Mouse (Mus musculus) lung, embryonic 15.5 days (tissue): ENCODE measurements around the gene Olfr395. TPM values are rescaled to one million over a fixed set of nuclear protein-coding genes. Genes with fewer than 3 reads are reported as not detected.
"Not testable (repeated sequence)": the region's sequence is repeated elsewhere in the genome, so short reads cannot be mapped to it uniquely, and the experiment has no call there.

Source experiments
- ATAC-seq: fragments of 200-750 bp; cut with Nextera tagmentation; 2 replicates; pipeline ENCODE4 v1.8.0; 2017; ENCODE audit warnings: moderate number of reproducible peaks, borderline replicate concordance; ENCODE audit not compliant: low FRiP score, low TSS enrichment; ENCODE audit errors: extremely low read depth
- H3K27ac ChIP-seq: fragments of 300-500 bp; sonication (generic); 2 replicates; pipeline ENCODE4 v1.5.1; 2015; ENCODE audit warnings: moderate library complexity, mild to moderate bottlenecking, inconsistent platforms
- H3K27me3 ChIP-seq: fragments of 300-500 bp; sonication (generic); 2 replicates; pipeline ENCODE4 v1.6.1; 2015; ENCODE audit warnings: inconsistent platforms
- H3K36me3 ChIP-seq: fragments of 300-500 bp; sonication (generic); 2 replicates; pipeline ENCODE4 v1.6.1; 2015; ENCODE audit warnings: inconsistent platforms
- H3K4me1 ChIP-seq: fragments of 300-500 bp; sonication (generic); 2 replicates; pipeline ENCODE4 v1.6.1; 2015; ENCODE audit warnings: inconsistent platforms
- H3K4me2 ChIP-seq: fragments of 300-500 bp; sonication (generic); 2 replicates; pipeline ENCODE4 v1.6.1; 2015; ENCODE audit warnings: inconsistent platforms, mild to moderate bottlenecking, moderate library complexity
- H3K4me3 ChIP-seq: fragments of 300-500 bp; sonication (generic); 2 replicates; pipeline ENCODE4 v1.5.1; 2015; ENCODE audit warnings: mild to moderate bottlenecking, inconsistent platforms
- H3K9ac ChIP-seq: fragments of 300-500 bp; sonication (generic); 2 replicates; pipeline ENCODE4 v1.6.1; 2015; ENCODE audit warnings: inconsistent platforms
- H3K9me3 ChIP-seq: fragments of 300-500 bp; sonication (generic); 2 replicates; pipeline ENCODE4 v1.6.1; 2016; ENCODE audit warnings: inconsistent platforms
- WGBS: fragments of 180-500 bp; shearing (Covaris S2); methylation state at CpG from one replicate; pipeline ENCODE4 v1.1.7; 2015; 5-methylcytosine and 5-hydroxymethylcytosine counted together
- polyA plus RNA-seq: library from polyadenylated mRNA; unstranded; fragments of >200 nt; fragmentation: Nextera tagmentation; extraction: Ambion mirVana; gene quantifications from 2 replicates; pipeline ENCODE4 v1.2.1, GENCODE M21; 2015

The Olfr395 gene
- polyA plus RNA-seq, result not detected in 2 replicates

GRCm38 (mm10) chr11:73909199-73909598 is at the start of gene Olfr395:
Gene Olfr395 (minus strand): TSS chr11:73909299.
- not testable (repeated sequence) for H3K4me2 ChIP-seq, H3K27me3 ChIP-seq, H3K27ac ChIP-seq, H3K4me1 ChIP-seq, H3K4me3 ChIP-seq, H3K9ac ChIP-seq, H3K36me3 ChIP-seq, H3K9me3 ChIP-seq, ATAC-seq
- WGBS, result 77% methylated on average over 4 of the region's 4 CpGs

GRCm38 (mm10) chr11:73936377-73936776 is 27.3 kb upstream of the Olfr395 start, which contains the start of gene Olfr23:
Gene Olfr23 (plus strand): TSS chr11:73936677.
- Histone ChIP-seq H3K27ac (no peak within 1 kb of the TSS), H3K9ac (no peak within 1 kb of the TSS), H3K4me3 (no peak within 1 kb of the TSS), H3K4me1 (no peaks in the 10 kb centered on the region), H3K27me3 (no peaks in the 10 kb centered on the region), H3K36me3 (no peaks in the 10 kb centered on the region), H3K9me3 (no peaks in the 10 kb centered on the region), H3K4me2 (no peak within 1 kb of the TSS)
- ATAC-seq, result no peak

- Histone ChIP-seq H3K4me2 (no peak within 1 kb of the TSS), H3K9ac (no peak within 1 kb of the TSS), H3K27ac (no peak within 1 kb of the TSS), H3K4me1 (no peaks in the 10 kb centered on the region), H3K4me3 (no peak within 1 kb of the TSS), H3K36me3 (no peaks in the 10 kb centered on the region), H3K27me3 (no peaks in the 10 kb centered on the region), H3K9me3 (no peaks in the 10 kb centered on the region)
- no peak for ATAC-seq
- WGBS, result 74% methylated on average over 1 of the region's 1 CpGs
These were observed 18.4 kb downstream of the Olfr395 start, which contains the start of gene Olfr394 for GRCm38 (mm10) chr11:73890671-73891070. Gene Olfr394 (minus strand): TSS chr11:73890771.

Other genes starting within 250 kb of the Olfr395 start
- not detected in 2 replicates for gene Zfp735, start 220.5 kb downstream of the Olfr395 start, polyA plus RNA-seq
- gene Olfr389, start 128.6 kb downstream of the Olfr395 start, polyA plus RNA-seq, result not detected in 2 replicates
- gene Olfr390, start 126.3 kb downstream of the Olfr395 start, polyA plus RNA-seq, result not detected in 2 replicates
- gene Olfr391-ps, start 106.2 kb downstream of the Olfr395 start, polyA plus RNA-seq, result not detected in 2 replicates
- gene Olfr392, start 92.2 kb downstream of the Olfr395 start, polyA plus RNA-seq, result not detected in 2 replicates
- not detected in 2 replicates for gene Olfr393, start 57.8 kb downstream of the Olfr395 start, polyA plus RNA-seq
- not detected in 2 replicates for gene Olfr394, start 18.5 kb downstream of the Olfr395 start, polyA plus RNA-seq
- gene Olfr23, start 27.4 kb upstream of the Olfr395 start, polyA plus RNA-seq, result not detected in 2 replicates
- not detected in 2 replicates for gene Olfr397, start 51.5 kb upstream of the Olfr395 start, polyA plus RNA-seq
- gene Olfr398, start 81.1 kb upstream of the Olfr395 start, polyA plus RNA-seq, result not detected in 2 replicates
- not detected in 2 replicates for gene Olfr139, start 147.3 kb upstream of the Olfr395 start, polyA plus RNA-seq
- gene Olfr399, start 147.3 kb upstream of the Olfr395 start, polyA plus RNA-seq, result not detected in 2 replicates
- not detected in 2 replicates for gene Zfp616, start 160.7 kb upstream of the Olfr395 start, polyA plus RNA-seq
- gene Olfr401, start 204.4 kb upstream of the Olfr395 start, polyA plus RNA-seq, result not detected in 2 replicates
- not detected in 2 replicates for gene Olfr402, start 244.2 kb upstream of the Olfr395 start, polyA plus RNA-seq